Mouse (Mus musculus) stomach, embryonic 14.5 days (tissue): Measurements from ENCODE around the gene Gcc1. TPM values are rescaled to one million over a fixed set of nuclear protein-coding genes. Genes with fewer than 3 reads are reported as not detected.

Experiments used
- polyA plus RNA-seq: library from polyadenylated mRNA; unstranded; fragments of >200 nt; fragmentation: Nextera tagmentation; extraction: Ambion mirVana; gene quantifications from 2 replicates; pipeline ENCODE4 v1.2.1, GENCODE M21; 2014

Gene Gcc1
- polyA plus RNA-seq, 1 experiment from 2014 or later, result 10.2 TPM

Other genes with a start within 250 kb of the Gcc1 start
- 23.3 and 26.3 TPM in 2 replicates for gene Zfp800, start 30.4 kb downstream of the Gcc1 start, polyA plus RNA-seq
- gene Arf5, start 4.8 kb downstream of the Gcc1 start, polyA plus RNA-seq, result 302 and 304 TPM in 2 replicates
- gene Fscn3, start 601 bp downstream of the Gcc1 start, polyA plus RNA-seq, result not detected in 2 replicates
- 0.53 TPM in 1 of 2 replicates, not detected in the other for gene Pax4, start 21.0 kb upstream of the Gcc1 start, polyA plus RNA-seq
- gene Snd1, start 46.7 kb upstream of the Gcc1 start, polyA plus RNA-seq, result 113 and 126 TPM in 2 replicates